Mouse (Mus musculus): ENCODE results near the gene Coro1c. TPM values are rescaled to one million over a fixed set of nuclear protein-coding genes. Genes with fewer than 3 reads are reported as not detected.

The Coro1c gene
- 235 and 246 TPM in 2 replicates for polyA plus RNA-seq (2015; fragmentation: Nextera tagmentation; extraction: Ambion mirVana)

DNA sequence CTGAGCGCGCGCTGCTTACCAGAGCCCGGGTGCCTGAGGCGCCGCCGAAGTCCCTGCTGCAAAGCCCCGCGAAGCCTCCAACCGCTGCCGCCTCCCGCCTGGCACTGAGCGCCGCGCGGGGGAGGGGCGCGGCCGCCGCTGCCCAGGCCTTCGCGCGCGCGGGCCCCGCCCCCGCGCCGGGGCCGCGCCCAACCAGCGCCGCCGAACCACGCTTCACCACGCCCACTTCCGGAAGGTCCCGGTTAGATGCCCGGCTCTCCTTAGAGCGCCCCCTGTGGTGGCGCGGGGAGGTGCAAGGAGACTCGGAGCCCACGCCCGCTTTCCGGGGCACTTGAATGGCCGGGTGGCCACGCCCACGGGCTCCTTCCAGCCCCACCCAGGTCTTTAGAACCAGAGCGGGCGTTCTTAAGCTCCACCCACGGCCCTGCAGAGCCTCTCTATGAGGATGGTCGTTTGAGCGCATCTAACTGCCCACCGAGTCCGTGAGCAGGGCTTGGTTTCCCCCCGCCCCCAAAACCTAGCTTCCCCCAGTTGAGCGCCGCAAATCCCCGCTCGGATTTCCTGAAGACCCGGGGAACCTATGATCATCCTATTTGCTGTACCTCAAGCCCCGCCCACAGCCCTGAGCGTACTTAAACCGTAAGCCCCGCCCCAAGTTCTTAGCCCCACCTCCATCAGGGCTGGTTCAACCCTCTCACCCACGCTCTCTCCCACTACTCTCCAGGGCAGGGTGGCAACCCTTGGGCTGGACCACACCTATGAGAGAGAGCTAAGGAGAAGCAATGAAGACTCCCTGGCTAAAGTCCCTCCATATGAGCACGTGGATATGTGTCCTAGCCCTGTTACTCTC is at the start of gene Coro1c:
Gene Coro1c, minus strand, starts transcription at position 167 of the 850 bp plus-strand sequence.
- no peaks in the 10 kb centered on the region for H3K36me3 ChIP-seq (ENCODE audit: poor library complexity, severe bottlenecking)
- peak within 1 kb of the TSS; percentile 99 for H3K4me3 ChIP-seq
- WGBS = under 1% methylated on average over 51 of the region's 68 CpGs
- H3K27me3 ChIP-seq = no peaks in the 10 kb centered on the region; the same call in 1 of the 2 replicates
- peaks cover 36% of the 10 kb centered on the region for H3K4me1 ChIP-seq
- no peaks in the 10 kb centered on the region for H3K9me3 ChIP-seq (replicated peaks)
- H3K4me2 ChIP-seq = peak within 1 kb of the TSS; percentile 81
- peak within 1 kb of the TSS; percentile 98 for H3K27ac ChIP-seq
- peak within 1 kb of the TSS; percentile 99 for H3K9ac ChIP-seq
- peak; percentile 89 for ATAC-seq

GRCm38 (mm10) chr5:113956510-113956909 is 48.0 kb upstream of the Coro1c start:
- Histone ChIP-seq H3K27ac (no peak overlapping the region), H3K27me3 (no peaks in the 10 kb centered on the region), H3K4me2 (no peak overlapping the region), H3K36me3 (ENCODE audit: poor library complexity, severe bottlenecking) (peaks cover 47% of the 10 kb centered on the region), H3K4me1 (peaks cover 3% of the 10 kb centered on the region; the same call in 1 of the 2 replicates), H3K9ac (no peak overlapping the region), H3K9me3 (replicated peaks) (no peaks in the 10 kb centered on the region), H3K4me3 (no peak overlapping the region)
- WGBS = 5% methylated on average over 4 of the region's 4 CpGs
- ATAC-seq = peak; percentile 77

DNA sequence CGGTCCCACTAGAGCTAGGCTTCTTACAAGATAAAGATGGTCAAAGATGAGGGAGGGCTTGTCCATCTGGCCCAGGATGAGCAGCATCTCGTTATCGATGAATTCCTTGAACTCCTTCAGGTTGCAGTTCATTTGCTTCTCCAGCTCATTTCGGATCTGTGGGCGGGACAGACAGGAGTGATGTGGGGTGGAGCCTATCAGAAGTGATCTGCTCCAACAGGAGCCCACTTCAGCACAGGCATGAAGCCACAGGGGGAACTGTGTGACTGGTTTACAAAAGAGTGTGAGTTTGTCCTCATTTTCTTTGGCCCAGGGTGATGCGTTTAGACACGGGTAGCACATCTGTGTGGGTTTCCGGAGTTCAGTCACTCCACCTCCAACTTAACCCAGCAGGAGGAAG is 47.1 kb upstream of the Coro1c start:
- Histone ChIP-seq H3K27me3 (no peaks in the 10 kb centered on the region), H3K4me2 (no peak overlapping the region), H3K4me1 (peaks cover 11% of the 10 kb centered on the region), H3K9ac (no peak overlapping the region), H3K4me3 (no peak overlapping the region), H3K27ac (no peak overlapping the region; the same call in 1 of the 2 replicates), H3K9me3 (replicated peaks) (no peaks in the 10 kb centered on the region), H3K36me3 (ENCODE audit: poor library complexity, severe bottlenecking) (peaks cover 51% of the 10 kb centered on the region)
- 90% methylated on average over 8 of the region's 8 CpGs for WGBS
- no peak for ATAC-seq

- no peak overlapping the region; the same call in 1 of the 2 replicates for H3K27ac ChIP-seq
- ATAC-seq = no peak
- H3K4me2 ChIP-seq = no peak overlapping the region
- H3K4me1 ChIP-seq = peaks cover 15% of the 10 kb centered on the region
- 82% methylated on average over 5 of the region's 5 CpGs for WGBS
- no peak overlapping the region for H3K4me3 ChIP-seq
- peaks cover 52% of the 10 kb centered on the region for H3K36me3 ChIP-seq (ENCODE audit: poor library complexity, severe bottlenecking)
- no peaks in the 10 kb centered on the region for H3K27me3 ChIP-seq
- H3K9me3 ChIP-seq (replicated peaks) = no peaks in the 10 kb centered on the region
- no peak overlapping the region for H3K9ac ChIP-seq
Observed at GRCm38 (mm10) chr5:113955281-113955680, 46.7 kb upstream of the Coro1c start.

DNA sequence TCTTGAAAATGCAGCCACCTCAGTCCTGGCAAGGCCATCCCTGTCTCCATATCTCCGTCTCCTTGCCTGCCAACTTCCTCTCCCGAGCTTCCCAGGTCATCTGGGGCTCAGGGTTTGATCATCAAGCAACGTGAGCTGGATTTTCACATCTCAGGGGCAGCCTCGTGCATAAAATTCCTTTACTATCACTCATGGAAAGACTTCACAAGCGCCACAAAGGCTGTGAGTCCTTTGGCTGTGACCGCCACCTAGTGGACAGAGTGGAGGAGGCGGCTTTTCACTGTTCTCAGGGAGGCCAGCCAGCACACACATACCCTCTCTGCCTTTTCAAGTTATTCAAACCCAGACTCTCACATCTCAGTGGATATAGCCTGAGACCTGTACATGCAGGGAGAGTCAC is 45.9 kb upstream of the Coro1c start:
- no peak overlapping the region for H3K27ac ChIP-seq
- peak; percentile 56; the same call in 1 of the 2 replicates for ATAC-seq
- H3K4me2 ChIP-seq = no peak overlapping the region
- peaks cover 60% of the 10 kb centered on the region for H3K36me3 ChIP-seq (ENCODE audit: poor library complexity, severe bottlenecking)
- H3K4me1 ChIP-seq = peaks cover 20% of the 10 kb centered on the region
- H3K9ac ChIP-seq = no peak overlapping the region
- no peak overlapping the region for H3K4me3 ChIP-seq
- WGBS = 12% methylated on average over 7 of the region's 7 CpGs
- H3K27me3 ChIP-seq = no peaks in the 10 kb centered on the region
- H3K9me3 ChIP-seq (replicated peaks) = no peaks in the 10 kb centered on the region

DNA sequence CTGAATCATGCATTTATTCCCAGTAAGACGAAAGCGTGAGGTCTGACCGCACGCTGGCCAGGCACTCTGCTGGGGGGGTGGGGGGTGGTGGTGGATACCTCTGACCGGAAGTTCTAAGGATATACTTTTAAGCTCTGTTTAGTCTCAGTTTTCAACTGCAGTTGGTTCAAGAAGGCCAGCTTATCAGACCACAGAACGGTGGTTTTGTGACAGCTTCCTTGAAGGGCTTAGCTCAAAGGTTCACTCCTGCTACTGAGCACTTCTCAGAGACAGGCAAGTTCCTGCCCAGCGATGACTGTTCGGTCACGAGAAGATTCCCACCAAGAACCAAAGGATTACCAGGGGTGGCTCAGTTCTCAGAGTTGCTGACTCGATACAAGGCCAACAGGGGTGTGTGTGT is 44.0 kb upstream of the Coro1c start:
- no peak for ATAC-seq
- 87% methylated on average over 10 of the region's 10 CpGs for WGBS
- H3K36me3 ChIP-seq (ENCODE audit: poor library complexity, severe bottlenecking) = peaks cover 71% of the 10 kb centered on the region

GRCm38 (mm10) chr5:113951693-113952071 is 43.1 kb upstream of the Coro1c start:
- Histone ChIP-seq H3K9ac (no peak overlapping the region), H3K36me3 (ENCODE audit: poor library complexity, severe bottlenecking) (peaks cover 77% of the 10 kb centered on the region), H3K4me1 (peaks cover 20% of the 10 kb centered on the region), H3K27me3 (no peaks in the 10 kb centered on the region), H3K4me3 (no peak overlapping the region), H3K27ac (peak overlapping the region; percentile 76; the same call in 1 of the 2 replicates), H3K4me2 (no peak overlapping the region), H3K9me3 (replicated peaks) (no peaks in the 10 kb centered on the region)
- no peak for ATAC-seq
- 94% methylated on average over 11 of the region's 11 CpGs for WGBS

More for the DNA sequence above, 44.0 kb upstream of the Coro1c start:
- Histone ChIP-seq H3K9ac (no peak overlapping the region), H3K9me3 (replicated peaks) (no peaks in the 10 kb centered on the region), H3K27me3 (no peaks in the 10 kb centered on the region), H3K4me2 (no peak overlapping the region), H3K4me1 (peaks cover 20% of the 10 kb centered on the region), H3K4me3 (no peak overlapping the region), H3K27ac (no peak overlapping the region)

GRCm38 (mm10) chr5:113950786-113951692 is 42.5 kb upstream of the Coro1c start:
- no peaks in the 10 kb centered on the region for H3K9me3 ChIP-seq (replicated peaks)
- H3K36me3 ChIP-seq (ENCODE audit: poor library complexity, severe bottlenecking) = peaks cover 83% of the 10 kb centered on the region
- H3K4me1 ChIP-seq = peaks cover 20% of the 10 kb centered on the region
- peak overlapping the region; percentile 76 for H3K27ac ChIP-seq
- H3K4me3 ChIP-seq = no peak overlapping the region
- 78% methylated on average over 19 of the region's 19 CpGs for WGBS
- ATAC-seq = no peak
- no peaks in the 10 kb centered on the region for H3K27me3 ChIP-seq
- H3K4me2 ChIP-seq = no peak overlapping the region
- peak overlapping the region; percentile 21; the same call in 1 of the 2 replicates for H3K9ac ChIP-seq

GRCm38 (mm10) chr5:113950133-113950532 is 41.6 kb upstream of the Coro1c start:
- no peaks in the 10 kb centered on the region for H3K9me3 ChIP-seq (replicated peaks)
- H3K4me1 ChIP-seq = peaks cover 20% of the 10 kb centered on the region
- no peaks in the 10 kb centered on the region for H3K27me3 ChIP-seq
- H3K4me2 ChIP-seq = no peak overlapping the region
- no peak overlapping the region for H3K4me3 ChIP-seq
- H3K9ac ChIP-seq = no peak overlapping the region
- ATAC-seq = no peak
- WGBS = 75% methylated on average over 17 of the region's 17 CpGs
- peak overlapping the region; percentile 76 for H3K27ac ChIP-seq
- H3K36me3 ChIP-seq (ENCODE audit: poor library complexity, severe bottlenecking) = peaks cover 85% of the 10 kb centered on the region

- Histone ChIP-seq H3K27me3 (no peaks in the 10 kb centered on the region), H3K4me3 (no peak overlapping the region), H3K27ac (no peak overlapping the region), H3K36me3 (ENCODE audit: poor library complexity, severe bottlenecking) (peaks cover 94% of the 10 kb centered on the region), H3K9me3 (replicated peaks) (no peaks in the 10 kb centered on the region), H3K9ac (no peak overlapping the region), H3K4me2 (no peak overlapping the region), H3K4me1 (peaks cover 28% of the 10 kb centered on the region)
- ATAC-seq = no peak
- WGBS = 79% methylated on average over 2 of the region's 2 CpGs
Observed at GRCm38 (mm10) chr5:113947280-113947679, 38.7 kb upstream of the Coro1c start.

DNA sequence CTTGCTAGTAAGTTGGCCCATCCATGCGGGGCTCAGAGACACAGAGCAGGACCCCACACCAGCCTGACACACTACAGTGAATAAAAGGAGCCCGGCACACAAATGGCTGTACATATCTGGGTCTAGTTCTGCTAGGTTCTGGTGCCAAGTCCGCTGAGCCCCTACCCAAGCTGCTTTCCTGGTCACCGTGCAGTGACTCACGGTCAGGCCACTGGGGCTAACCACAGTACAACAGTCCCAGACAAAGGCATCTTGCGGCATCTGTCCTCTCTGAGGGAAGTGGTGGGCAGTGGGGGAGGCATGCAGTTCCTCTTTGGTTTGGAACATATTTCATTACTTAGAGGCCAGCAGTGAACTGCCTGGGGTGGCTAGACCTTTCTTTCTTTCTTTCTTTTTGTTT is 36.6 kb upstream of the Coro1c start:
- 90% methylated on average over 6 of the region's 6 CpGs for WGBS
- Histone ChIP-seq H3K9me3 (replicated peaks) (no peaks in the 10 kb centered on the region), H3K4me1 (peaks cover 16% of the 10 kb centered on the region), H3K4me2 (no peak overlapping the region), H3K4me3 (no peak overlapping the region), H3K27me3 (no peaks in the 10 kb centered on the region), H3K36me3 (ENCODE audit: poor library complexity, severe bottlenecking) (peaks cover 95% of the 10 kb centered on the region), H3K27ac (no peak overlapping the region), H3K9ac (no peak overlapping the region)
- no peak for ATAC-seq

DNA sequence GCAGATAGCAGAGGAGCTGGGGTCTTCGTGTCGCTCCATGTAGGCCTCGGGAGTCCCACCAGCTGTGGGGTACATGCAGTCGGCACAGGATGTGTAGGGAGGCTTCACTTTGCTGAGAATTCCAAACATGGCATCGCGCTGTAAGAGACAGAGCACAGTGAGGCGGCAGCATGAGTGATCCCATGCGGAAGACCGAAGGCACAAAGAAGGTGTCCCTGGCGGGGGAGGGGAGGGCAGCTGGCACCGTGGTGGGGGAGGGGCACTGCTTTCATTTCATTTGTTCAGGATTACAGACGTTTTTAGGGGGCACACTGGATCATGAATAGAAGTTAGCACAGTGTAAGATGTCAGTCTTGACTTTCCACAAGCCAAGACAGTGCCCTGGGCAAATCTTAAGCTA is 34.8 kb upstream of the Coro1c start:
- no peaks in the 10 kb centered on the region for H3K9me3 ChIP-seq (replicated peaks)
- H3K9ac ChIP-seq = no peak overlapping the region
- H3K27me3 ChIP-seq = no peaks in the 10 kb centered on the region
- ATAC-seq = no peak
- H3K4me3 ChIP-seq = no peak overlapping the region
- peak overlapping the region; percentile 70 for H3K27ac ChIP-seq
- peaks cover 19% of the 10 kb centered on the region for H3K4me1 ChIP-seq
- H3K36me3 ChIP-seq (ENCODE audit: poor library complexity, severe bottlenecking) = peaks cover 87% of the 10 kb centered on the region
- 70% methylated on average over 12 of the region's 12 CpGs for WGBS
- H3K4me2 ChIP-seq = no peak overlapping the region
